Mouse (Mus musculus): ENCODE measurements around the gene Tmem253. TPM values are rescaled to one million over a fixed set of nuclear protein-coding genes. Genes with fewer than 3 reads are reported as not detected.
A peak's percentile ranks its signal among the peaks of the same experiment; 100 is the strongest.

Tmem253 gene
- polyA plus RNA-seq, 1 experiment from 2014 or later, result 12.8 TPM

- 65% methylated on average over 4 of the region's 4 CpGs for WGBS
Measured at GRCm38 (mm10) chr14:52012085-52012484, 3.4 kb upstream of the Tmem253 start.

GRCm38 (mm10) chr14:52012553-52012952, 2.9 kb upstream of the Tmem253 start:
- no peak overlapping the region for H3K4me3 ChIP-seq (replicated peaks; ENCODE audit: low read length)
- H3K27me3 ChIP-seq (ENCODE audit: control insufficient read depth, insufficient read depth, low read length), result no peaks in the 10 kb centered on the region
- H3K36me3 ChIP-seq (ENCODE audit: control insufficient read depth, insufficient read depth, low read length), result no peaks in the 10 kb centered on the region
- no peak for ATAC-seq (ENCODE audit: insufficient read depth, low FRiP score)
- H3K9ac ChIP-seq (ENCODE audit: low read length), result no peak overlapping the region
- peaks cover 42% of the 10 kb centered on the region for H3K4me1 ChIP-seq (ENCODE audit: control insufficient read depth, insufficient read depth, low read length)
- no peaks in the 10 kb centered on the region for H3K9me3 ChIP-seq (replicated peaks; ENCODE audit: control insufficient read depth, low read length)
- H3K4me2 ChIP-seq (ENCODE audit: low read depth, low read length), result no peak overlapping the region
- H3K27ac ChIP-seq (ENCODE audit: low read length), result no peak overlapping the region
- WGBS, result 68% methylated on average over 5 of the region's 5 CpGs

More at GRCm38 (mm10) chr14:52012085-52012484, 3.4 kb upstream of the Tmem253 start:
- H3K27me3 ChIP-seq (ENCODE audit: control insufficient read depth, insufficient read depth, low read length), result no peaks in the 10 kb centered on the region
- no peak overlapping the region for H3K27ac ChIP-seq (ENCODE audit: low read length)
- H3K4me2 ChIP-seq (ENCODE audit: low read depth, low read length), result no peak overlapping the region
- no peaks in the 10 kb centered on the region for H3K36me3 ChIP-seq (ENCODE audit: control insufficient read depth, insufficient read depth, low read length)
- ATAC-seq (ENCODE audit: insufficient read depth, low FRiP score), result no peak
- H3K9me3 ChIP-seq (replicated peaks; ENCODE audit: control insufficient read depth, low read length), result no peaks in the 10 kb centered on the region
- no peak overlapping the region for H3K9ac ChIP-seq (ENCODE audit: low read length)
- H3K4me1 ChIP-seq (ENCODE audit: control insufficient read depth, insufficient read depth, low read length), result peaks cover 42% of the 10 kb centered on the region
- no peak overlapping the region for H3K4me3 ChIP-seq (replicated peaks; ENCODE audit: low read length)

GRCm38 (mm10) chr14:52013021-52013610, 2.3 kb upstream of the Tmem253 start:
- peak overlapping the region; percentile 96; the same call in 1 of the 2 replicates for H3K27ac ChIP-seq (ENCODE audit: low read length)
- peak overlapping the region; percentile 82 for H3K4me2 ChIP-seq (ENCODE audit: low read depth, low read length)
- peak overlapping the region; percentile 89; the same call in 1 of the 2 replicates for H3K9ac ChIP-seq (ENCODE audit: low read length)
- H3K9me3 ChIP-seq (replicated peaks; ENCODE audit: control insufficient read depth, low read length), result no peaks in the 10 kb centered on the region
- 54% methylated on average over 8 of the region's 8 CpGs for WGBS
- peaks cover 42% of the 10 kb centered on the region for H3K4me1 ChIP-seq (ENCODE audit: control insufficient read depth, insufficient read depth, low read length)
- peak overlapping the region; percentile 72 for H3K4me3 ChIP-seq (replicated peaks; ENCODE audit: low read length)
- ATAC-seq (ENCODE audit: insufficient read depth, low FRiP score), result no peak
- no peaks in the 10 kb centered on the region for H3K27me3 ChIP-seq (ENCODE audit: control insufficient read depth, insufficient read depth, low read length)
- no peaks in the 10 kb centered on the region for H3K36me3 ChIP-seq (ENCODE audit: control insufficient read depth, insufficient read depth, low read length)

GRCm38 (mm10) chr14:52013771-52014219, 1.7 kb upstream of the Tmem253 start:
- peak; percentile 23; the same call in 1 of the 2 replicates for ATAC-seq (ENCODE audit: insufficient read depth, low FRiP score)
- Histone ChIP-seq H3K4me1 (ENCODE audit: control insufficient read depth, insufficient read depth, low read length) (peaks cover 46% of the 10 kb centered on the region), H3K27me3 (ENCODE audit: control insufficient read depth, insufficient read depth, low read length) (no peaks in the 10 kb centered on the region), H3K27ac (ENCODE audit: low read length) (peak overlapping the region; percentile 96), H3K9ac (ENCODE audit: low read length) (peak overlapping the region; percentile 89), H3K4me2 (ENCODE audit: low read depth, low read length) (peak overlapping the region; percentile 82), H3K36me3 (ENCODE audit: control insufficient read depth, insufficient read depth, low read length) (no peaks in the 10 kb centered on the region), H3K9me3 (replicated peaks; ENCODE audit: control insufficient read depth, low read length) (no peaks in the 10 kb centered on the region), H3K4me3 (replicated peaks; ENCODE audit: low read length) (peak overlapping the region; percentile 72)
- 1% methylated on average over 24 of the region's 24 CpGs for WGBS

- Histone ChIP-seq H3K9me3 (replicated peaks; ENCODE audit: control insufficient read depth, low read length) (no peaks in the 10 kb centered on the region), H3K36me3 (ENCODE audit: control insufficient read depth, insufficient read depth, low read length) (no peaks in the 10 kb centered on the region), H3K9ac (ENCODE audit: low read length) (peak overlapping the region; percentile 89), H3K4me1 (ENCODE audit: control insufficient read depth, insufficient read depth, low read length) (peaks cover 47% of the 10 kb centered on the region), H3K4me2 (ENCODE audit: low read depth, low read length) (peak overlapping the region; percentile 82), H3K27me3 (ENCODE audit: control insufficient read depth, insufficient read depth, low read length) (no peaks in the 10 kb centered on the region), H3K27ac (ENCODE audit: low read length) (peak overlapping the region; percentile 96), H3K4me3 (replicated peaks; ENCODE audit: low read length) (peak overlapping the region; percentile 72)
- ATAC-seq (ENCODE audit: insufficient read depth, low FRiP score), result peak; percentile 27; the same call in 1 of the 2 replicates
- 4% methylated on average over 14 of the region's 80 CpGs for WGBS
Measured at GRCm38 (mm10) chr14:52014271-52014760, 1.1 kb upstream of the Tmem253 start.

GRCm38 (mm10) chr14:52014761-52015311, 622 bp upstream of the Tmem253 start:
- peak overlapping the region; percentile 82 for H3K4me2 ChIP-seq (ENCODE audit: low read depth, low read length)
- H3K4me3 ChIP-seq (replicated peaks; ENCODE audit: low read length), result peak overlapping the region; percentile 72
- no peaks in the 10 kb centered on the region for H3K27me3 ChIP-seq (ENCODE audit: control insufficient read depth, insufficient read depth, low read length)
- no peaks in the 10 kb centered on the region for H3K36me3 ChIP-seq (ENCODE audit: control insufficient read depth, insufficient read depth, low read length)
- peak overlapping the region; percentile 89 for H3K9ac ChIP-seq (ENCODE audit: low read length)
- under 1% methylated on average over 23 of the region's 28 CpGs for WGBS
- peaks cover 44% of the 10 kb centered on the region for H3K4me1 ChIP-seq (ENCODE audit: control insufficient read depth, insufficient read depth, low read length)
- ATAC-seq (ENCODE audit: insufficient read depth, low FRiP score), result peak; percentile 46
- no peaks in the 10 kb centered on the region for H3K9me3 ChIP-seq (replicated peaks; ENCODE audit: control insufficient read depth, low read length)
- H3K27ac ChIP-seq (ENCODE audit: low read length), result peak overlapping the region; percentile 96

GRCm38 (mm10) chr14:52016625-52017405, 1.4 kb downstream of the Tmem253 start:
- no peak for ATAC-seq (ENCODE audit: insufficient read depth, low FRiP score)
- no peaks in the 10 kb centered on the region for H3K9me3 ChIP-seq (replicated peaks; ENCODE audit: control insufficient read depth, low read length)
- H3K4me1 ChIP-seq (ENCODE audit: control insufficient read depth, insufficient read depth, low read length), result peaks cover 36% of the 10 kb centered on the region
- H3K9ac ChIP-seq (ENCODE audit: low read length), result peak overlapping the region; percentile 14; the same call in 1 of the 2 replicates
- 80% methylated on average over 13 of the region's 13 CpGs for WGBS
- no peak overlapping the region for H3K4me2 ChIP-seq (ENCODE audit: low read depth, low read length)
- 0 out of 2 replicates have a peak overlapping the region, but pooled peaks have one; percentile 0 for H3K4me3 ChIP-seq (replicated peaks; ENCODE audit: low read length)
- no peaks in the 10 kb centered on the region for H3K36me3 ChIP-seq (ENCODE audit: control insufficient read depth, insufficient read depth, low read length)
- H3K27me3 ChIP-seq (ENCODE audit: control insufficient read depth, insufficient read depth, low read length), result no peaks in the 10 kb centered on the region
- peak overlapping the region; percentile 96 for H3K27ac ChIP-seq (ENCODE audit: low read length)

GRCm38 (mm10) chr14:52017662-52018061, 2.2 kb downstream of the Tmem253 start:
- WGBS, result 72% methylated on average over 4 of the region's 4 CpGs
- no peak overlapping the region for H3K4me3 ChIP-seq (replicated peaks; ENCODE audit: low read length)
- H3K9me3 ChIP-seq (replicated peaks; ENCODE audit: control insufficient read depth, low read length), result no peaks in the 10 kb centered on the region
- H3K27me3 ChIP-seq (ENCODE audit: control insufficient read depth, insufficient read depth, low read length), result no peaks in the 10 kb centered on the region
- ATAC-seq (ENCODE audit: insufficient read depth, low FRiP score), result no peak
- no peaks in the 10 kb centered on the region for H3K36me3 ChIP-seq (ENCODE audit: control insufficient read depth, insufficient read depth, low read length)
- H3K4me1 ChIP-seq (ENCODE audit: control insufficient read depth, insufficient read depth, low read length), result peaks cover 40% of the 10 kb centered on the region
- no peak overlapping the region for H3K27ac ChIP-seq (ENCODE audit: low read length)
- H3K4me2 ChIP-seq (ENCODE audit: low read depth, low read length), result no peak overlapping the region
- H3K9ac ChIP-seq (ENCODE audit: low read length), result no peak overlapping the region

Data from stomach, embryonic 16.5 days (tissue).